Mouse (Mus musculus) neural tube, embryonic 10.5 days (tissue): Measurements from ENCODE around the gene Pde9a.
"Not testable (repeated sequence)": the region's sequence is repeated elsewhere in the genome, so short reads cannot be mapped to it uniquely, and the experiment has no call there.

Experiments used
- DNase-seq: peaks from one replicate; pipeline ENCODE4 v3.0.0-alpha.2; 2017; ENCODE audit warnings: low spot score; ENCODE audit errors: extremely low spot score

Gene Pde9a

GRCm38 (mm10) chr17:31385671-31386665 is at the start of gene Pde9a:
Gene Pde9a (plus strand): TSS chr17:31386210.
- peak; percentile 80 for DNase-seq

GRCm38 (mm10) chr17:31339769-31340168 is 46.2 kb upstream of the Pde9a start:
- no peak for DNase-seq

DNA sequence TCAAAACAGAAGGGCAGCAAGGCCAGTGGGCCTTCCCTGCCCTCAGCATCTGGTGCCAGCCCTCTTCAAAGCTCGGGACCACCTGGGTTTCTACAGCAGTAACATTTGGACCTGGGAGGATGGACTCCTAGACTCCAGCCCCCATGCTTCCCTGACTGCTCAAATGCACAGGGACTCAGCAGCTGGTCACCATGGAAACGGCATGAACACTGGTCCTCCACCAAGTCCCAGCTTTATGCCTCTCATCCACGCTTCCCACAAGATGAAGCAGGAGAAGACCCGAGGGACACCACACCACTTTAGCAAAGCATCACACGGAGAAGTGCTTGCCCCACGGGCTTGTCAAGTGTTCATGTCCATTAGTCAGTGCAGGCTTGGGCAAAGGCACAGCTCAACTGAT is 43.8 kb upstream of the Pde9a start:
- no peak for DNase-seq

DNA sequence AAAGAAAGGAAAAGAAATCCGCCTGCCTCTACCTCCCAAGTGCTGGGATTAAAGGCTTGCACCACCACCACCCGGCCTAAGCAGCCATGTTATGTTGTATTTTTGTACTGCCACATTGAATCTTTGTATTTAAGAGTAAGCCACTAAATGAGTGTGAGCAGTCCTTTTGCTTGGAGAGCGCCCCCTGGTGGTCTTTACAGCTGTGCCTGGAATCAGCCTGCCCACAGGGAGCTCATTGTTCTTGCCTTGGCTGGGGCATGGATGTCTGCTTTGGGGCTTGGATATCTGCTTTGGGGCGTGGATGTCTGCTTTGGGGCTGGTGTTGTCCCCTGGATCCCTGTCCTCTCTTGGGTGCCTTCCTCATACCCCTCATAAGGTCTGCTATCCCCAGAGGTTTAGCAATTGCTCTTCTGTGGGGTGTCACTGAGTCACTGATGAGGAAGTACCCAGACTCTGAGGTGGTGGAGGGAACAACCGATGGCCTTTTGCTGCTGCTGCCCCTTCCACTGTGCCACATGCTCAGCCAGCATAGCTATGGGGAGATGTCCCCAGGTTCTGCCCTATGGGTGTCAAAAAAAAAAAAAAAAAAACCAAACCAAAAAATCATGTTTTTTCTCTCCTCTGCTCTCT is 41.7 kb upstream of the Pde9a start:
- DNase-seq: peak; percentile 81

DNA sequence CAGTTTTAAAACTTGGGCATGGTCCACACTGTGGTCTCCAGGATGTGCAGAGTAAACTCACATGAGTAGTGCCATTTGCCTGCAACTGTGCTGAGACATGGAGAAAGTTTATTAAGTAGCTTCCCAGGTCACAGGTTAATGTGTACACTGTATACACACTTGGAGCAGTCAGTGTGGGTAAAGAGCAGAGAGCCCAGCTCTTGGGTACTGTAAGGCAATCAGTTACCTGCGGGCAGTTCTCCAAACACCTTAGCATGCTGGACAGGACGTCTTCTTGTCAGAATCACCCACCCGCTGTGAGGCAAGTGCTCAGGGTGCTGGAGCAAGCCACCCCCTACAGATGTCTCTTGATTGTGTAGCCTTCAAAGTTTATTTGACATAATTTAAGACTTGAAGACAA is 41.2 kb upstream of the Pde9a start:
- DNase-seq: no peak

- DNase-seq: no peak
Observed at GRCm38 (mm10) chr17:31348129-31348528, 37.9 kb upstream of the Pde9a start.

DNA sequence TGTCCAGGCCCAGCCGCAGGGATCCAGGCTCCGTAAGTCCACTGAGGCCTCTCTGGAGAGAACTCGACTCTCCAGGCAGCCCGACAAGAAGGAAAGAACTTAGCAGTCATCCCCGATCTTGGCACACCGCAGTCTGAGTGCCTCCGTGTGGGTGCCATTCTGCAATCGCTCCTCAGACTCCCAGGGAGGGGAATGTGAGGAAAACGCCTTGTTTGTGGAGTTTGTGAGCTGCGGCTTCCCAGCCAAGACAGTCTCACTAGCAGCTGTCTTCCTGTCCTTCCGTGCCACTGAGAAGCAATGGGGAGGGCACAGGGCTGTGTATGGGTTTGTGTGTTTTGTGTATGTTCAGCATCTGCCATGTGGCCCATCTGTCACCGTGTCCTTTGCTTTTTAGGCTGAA is 36.6 kb upstream of the Pde9a start:
- DNase-seq: no peak

DNA sequence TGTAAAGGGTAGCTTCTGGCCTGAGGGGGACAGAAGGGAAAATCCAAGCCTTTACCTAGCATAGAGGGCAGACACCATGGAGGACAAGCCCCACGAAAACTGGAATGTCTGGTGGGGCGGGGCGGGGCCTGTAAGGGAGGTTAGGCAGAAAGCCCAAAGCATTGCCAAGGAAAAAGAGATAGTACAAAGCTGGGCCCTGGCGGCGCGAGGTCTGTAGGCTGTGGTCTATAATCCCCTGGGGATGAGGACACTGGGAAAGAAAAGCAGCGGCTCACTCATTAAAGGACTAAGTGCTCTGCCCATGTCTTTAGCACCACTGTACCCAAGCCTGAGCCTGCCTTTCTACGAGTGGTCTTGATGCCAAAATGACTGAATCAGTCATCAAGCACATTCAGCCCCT is 34.0 kb upstream of the Pde9a start:
- no peak for DNase-seq

DNA sequence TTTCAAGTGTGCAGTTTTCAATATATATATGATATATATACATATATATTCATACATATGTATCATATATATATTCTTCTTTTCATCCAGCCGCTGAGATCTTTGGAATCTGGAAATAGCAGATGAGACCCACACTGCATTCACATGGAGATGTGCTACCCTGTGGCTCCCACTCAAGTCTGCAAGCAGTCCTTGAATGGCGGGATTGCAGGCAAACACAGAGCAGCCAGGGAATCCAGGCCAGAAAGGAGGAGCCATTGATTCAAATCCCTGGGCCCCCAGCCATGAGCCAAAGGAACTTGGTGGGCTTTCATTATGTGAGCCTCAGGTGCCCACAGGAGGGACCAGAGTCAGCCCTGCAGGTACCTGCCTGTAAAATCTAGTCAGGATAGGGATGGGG is 32.8 kb upstream of the Pde9a start:
- no peak for DNase-seq

GRCm38 (mm10) chr17:31354684-31355083 is 31.3 kb upstream of the Pde9a start:
- DNase-seq: not testable (repeated sequence)

GRCm38 (mm10) chr17:31355792-31356502 is 30.1 kb upstream of the Pde9a start:
- DNase-seq: no peak

- DNase-seq: no peak
Observed at GRCm38 (mm10) chr17:31360582-31360981, 25.4 kb upstream of the Pde9a start.

DNA sequence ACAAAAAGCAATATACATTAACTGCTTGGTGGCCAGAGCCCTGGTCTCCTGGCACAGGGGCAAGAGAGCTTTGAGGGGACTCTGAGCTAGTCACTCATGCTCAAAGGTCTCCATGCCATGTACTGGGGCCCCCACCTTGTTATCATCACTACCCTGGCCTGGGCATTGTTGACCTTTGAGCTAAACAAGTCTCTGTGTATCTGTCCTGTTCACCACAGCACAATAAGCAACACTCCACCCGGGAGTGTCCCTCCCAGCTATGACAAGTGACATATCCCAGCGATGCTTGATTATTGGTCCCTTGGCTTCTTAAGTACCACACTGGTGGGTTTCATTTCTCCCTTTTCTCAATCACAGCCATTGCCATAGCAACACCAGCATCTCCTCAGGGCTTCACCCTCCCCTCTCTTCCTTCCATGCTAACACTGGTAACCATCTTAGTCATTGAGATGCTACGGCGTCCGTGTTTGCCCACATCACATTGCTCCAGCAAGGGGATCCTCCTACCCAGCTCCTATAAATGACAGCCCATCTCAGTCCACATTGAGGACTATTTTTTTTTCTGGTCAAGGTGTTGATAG is 20.3 kb upstream of the Pde9a start:
- no peak for DNase-seq

DNA sequence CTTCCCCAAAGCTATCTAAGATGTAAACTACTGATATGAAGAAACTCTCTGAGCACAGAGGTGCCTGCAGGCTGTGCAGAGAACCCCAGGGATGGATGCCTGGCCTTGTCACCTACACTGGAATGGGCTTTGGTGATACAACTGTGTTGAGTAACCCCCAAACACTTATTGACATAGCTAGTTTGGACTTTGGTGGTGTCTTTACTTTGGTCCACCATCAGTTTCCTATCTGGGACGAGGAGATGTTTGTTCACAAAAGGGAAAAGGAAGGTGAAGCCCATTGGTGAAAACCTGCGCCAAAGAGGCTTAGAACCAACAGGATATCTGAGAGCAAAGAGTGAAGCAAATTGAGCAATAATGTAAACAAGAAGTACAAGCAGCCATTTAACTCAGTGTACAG is 15.8 kb upstream of the Pde9a start:
- DNase-seq: no peak

GRCm38 (mm10) chr17:31370931-31371330 is 15.1 kb upstream of the Pde9a start:
- DNase-seq: no peak

- DNase-seq: peak; percentile 70
Observed at GRCm38 (mm10) chr17:31377961-31378360, 8.0 kb upstream of the Pde9a start.

DNA sequence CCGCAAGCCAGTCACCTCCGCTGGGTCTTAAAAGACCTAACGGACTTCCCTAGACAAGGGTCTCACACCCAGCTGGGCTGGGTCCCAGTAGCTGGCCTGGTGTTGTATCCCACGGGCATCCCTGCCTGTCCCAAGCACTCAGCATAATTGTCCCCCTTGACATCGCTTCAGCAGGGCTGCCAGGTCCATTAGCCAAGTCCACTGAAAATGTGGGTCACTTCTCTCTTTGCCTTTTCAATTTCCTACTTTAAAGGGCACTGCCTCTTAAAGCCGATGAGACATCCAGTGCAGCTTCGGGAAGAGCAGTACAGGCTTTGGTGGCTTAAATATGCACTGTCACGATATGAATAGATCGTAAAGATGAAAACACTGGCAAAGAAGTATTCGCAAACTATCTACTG is 7.6 kb upstream of the Pde9a start:
- no peak for DNase-seq

DNA sequence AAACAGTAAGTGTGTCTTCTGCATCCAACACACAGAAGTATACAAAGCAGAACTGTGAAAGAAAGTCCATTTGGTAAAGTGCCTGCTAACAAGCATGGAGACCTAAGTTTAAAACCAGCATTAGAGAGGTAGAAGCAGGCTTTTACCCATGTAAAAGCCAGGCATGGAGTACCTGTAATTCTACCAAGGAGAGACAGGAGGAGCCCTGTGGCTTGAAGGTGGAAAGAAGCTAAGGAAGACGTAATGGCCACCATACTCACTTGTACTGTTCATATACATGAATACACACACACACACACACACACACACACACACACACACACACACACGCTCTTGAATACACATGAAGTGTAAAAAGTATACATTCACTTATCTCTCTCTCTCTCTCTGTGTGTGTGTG is 6.9 kb upstream of the Pde9a start:
- no peak for DNase-seq

DNA sequence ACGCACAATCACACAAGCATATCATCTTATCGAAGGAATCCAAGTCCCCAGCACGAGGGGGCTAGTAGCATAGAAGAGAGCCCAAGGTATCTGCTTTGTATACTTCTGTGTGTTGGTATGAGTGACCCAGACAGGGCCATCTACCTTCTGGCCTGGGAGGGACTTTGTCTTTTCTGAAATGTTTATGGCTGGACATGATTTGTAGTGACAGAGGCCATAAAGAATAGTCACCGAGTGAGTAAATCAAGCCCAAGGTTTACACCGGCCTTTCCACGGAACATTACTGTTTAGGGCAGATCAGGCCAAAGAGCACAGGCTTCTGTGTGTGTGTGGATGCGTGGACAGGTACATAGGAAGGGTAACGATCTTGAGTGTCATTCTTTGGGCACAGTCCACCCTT is 6.1 kb upstream of the Pde9a start:
- DNase-seq: no peak

GRCm38 (mm10) chr17:31383320-31383719 is 2.7 kb upstream of the Pde9a start:
- DNase-seq: no peak

DNA sequence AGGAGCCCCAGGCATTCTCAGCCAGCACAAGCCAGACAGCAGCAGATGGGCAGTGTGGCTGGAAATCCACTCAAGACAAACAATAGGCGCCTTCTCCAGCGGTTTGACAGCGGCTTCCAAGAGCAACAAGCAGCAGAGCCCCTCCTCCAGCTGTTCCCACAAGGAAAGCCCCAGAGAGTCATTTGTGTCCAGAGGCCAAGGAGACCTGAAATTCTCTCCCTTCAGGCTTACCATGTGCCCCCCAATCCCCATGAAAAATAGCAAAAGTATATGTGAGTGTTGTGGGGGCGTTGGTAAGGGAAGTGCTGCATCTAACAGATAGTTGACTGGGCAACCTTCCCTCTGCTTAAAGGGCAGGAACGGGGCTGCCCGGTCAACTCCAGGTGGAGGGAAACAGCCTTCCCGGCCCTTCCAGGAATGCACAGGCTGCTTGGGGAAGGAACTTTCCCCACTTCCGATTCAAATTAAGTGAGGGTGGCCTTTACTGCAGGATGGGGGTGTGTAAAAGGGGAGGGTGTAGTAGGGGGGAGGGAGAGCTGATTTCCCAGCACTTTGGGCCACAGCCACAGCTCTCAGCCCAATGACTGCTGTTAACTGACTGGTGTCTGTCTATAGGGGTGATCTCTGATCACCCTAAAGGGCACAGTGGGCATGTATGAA is 912 bp upstream of the Pde9a start:
- DNase-seq: peak; percentile 40
